Mouse (Mus musculus) cerebellum, adult 2 months (tissue): ENCODE measurements around the gene Phf11c. TPM values are rescaled to one million over a fixed set of nuclear protein-coding genes. Genes with fewer than 3 reads are reported as not detected.

ENCODE experiments used
- DNase-seq, 2 experiments: peaks; one replicate each; pipeline ENCODE4 v3.0.0; 2021
- H3K27ac ChIP-seq: fragments of 200-500 bp; 2 replicates; pipeline ENCODE4 v1.5.1; 2012; ENCODE audit warnings: low read length, control low read depth, inconsistent platforms; ENCODE audit not compliant: insufficient read depth
- H3K27me3 ChIP-seq: fragments of 200-500 bp; 2 replicates; pipeline ENCODE4 v1.6.1; 2012; ENCODE audit warnings: inconsistent platforms, mild to moderate bottlenecking, low read length, moderate library complexity; ENCODE audit not compliant: control insufficient read depth, insufficient read depth
- H3K4me1 ChIP-seq: fragments of 200-500 bp; 2 replicates; pipeline ENCODE4 v1.6.1; 2011; ENCODE audit warnings: low read length; ENCODE audit not compliant: control insufficient read depth, insufficient read depth
- H3K4me3 ChIP-seq: fragments of 200-500 bp; replicated peaks from 2 replicates; pipeline ENCODE3; 2011; ENCODE audit warnings: mild to moderate bottlenecking, low read depth, low read length, control low read depth; ENCODE audit not compliant: insufficient read depth
- CTCF ChIP-seq: fragments of 200-500 bp; IDR thresholded peaks from 2 replicates; pipeline ENCODE4 v1.5.1; 2011; ENCODE audit warnings: low read depth, mild to moderate bottlenecking, control low read depth, low read length, moderate library complexity, borderline replicate concordance; ENCODE audit not compliant: insufficient read depth
- POLR2A ChIP-seq: fragments of 200-500 bp; IDR thresholded peaks from 2 replicates; pipeline ENCODE4 v1.6.1; 2011; ENCODE audit warnings: low read length, control low read depth, borderline replicate concordance; ENCODE audit not compliant: insufficient read depth
- WGBS: fragments of 180-500 bp; shearing (Covaris S2); methylation state at CpG from one replicate; pipeline ENCODE4 v1.1.7; 2018; 5-methylcytosine and 5-hydroxymethylcytosine counted together
- polyA plus RNA-seq: library from polyadenylated mRNA; depleted of rRNA; stranded (reverse); fragments of >200 nt; gene quantifications from 2 replicates; pipeline ENCODE4 v1.2.3, GENCODE M21; 2012; rRNA removed

Phf11c gene
- 0.65 and 0.67 TPM in 2 replicates for polyA plus RNA-seq

DNA sequence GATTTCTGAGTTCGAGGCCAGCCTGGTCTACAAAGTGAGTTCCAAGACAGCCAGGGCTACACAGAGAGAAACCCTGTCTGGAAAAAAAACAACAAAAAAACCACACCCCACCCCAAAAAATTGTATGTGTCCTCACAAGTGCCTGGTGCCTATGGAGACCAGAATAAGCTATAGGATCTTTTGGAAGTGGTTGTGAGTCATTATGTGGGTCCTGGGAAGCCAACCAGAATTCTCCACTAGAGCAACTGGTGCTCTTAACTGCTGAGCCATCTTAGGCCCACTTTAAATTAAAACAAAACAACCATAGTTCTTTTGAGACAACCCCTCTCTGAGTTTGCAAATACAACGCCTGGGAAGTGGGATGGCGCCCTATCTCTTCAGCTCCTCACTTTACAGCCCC is at the start of gene Phf11c:
Phf11c (minus strand) TSS at position 101 of the 400 bp plus-strand sequence.
- WGBS: 91% methylated on average over 3 of the region's 3 CpGs
- no peak within 1 kb of the TSS for H3K4me3 ChIP-seq
- TF ChIP-seq POLR2A (no peak), CTCF (no peak)
- no peaks in the 10 kb centered on the region for H3K27me3 ChIP-seq
- no peak for DNase-seq
- H3K27ac ChIP-seq: no peak within 1 kb of the TSS
- no peaks in the 10 kb centered on the region for H3K4me1 ChIP-seq

DNA sequence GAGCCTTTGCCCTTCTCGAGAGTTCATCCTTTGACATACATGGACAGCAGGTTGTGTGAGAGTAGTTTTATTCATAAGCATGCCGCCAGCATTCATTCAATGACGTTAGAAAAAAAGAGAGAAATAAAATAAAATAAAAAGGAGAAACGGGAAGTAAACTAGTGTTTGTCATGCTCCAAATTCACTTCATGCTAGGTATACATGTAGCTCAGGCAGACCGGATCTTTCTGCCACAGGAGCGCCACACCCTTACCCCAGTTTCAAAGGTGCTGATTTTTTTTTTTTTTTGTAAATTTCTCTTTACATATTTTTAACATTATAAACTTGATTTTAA is 46.3 kb upstream of the Phf11c start:
- no peak for DNase-seq
- Histone ChIP-seq H3K4me3 (peak overlapping the region; percentile 91), H3K4me1 (peaks cover 3% of the 10 kb centered on the region; the same call in 1 of the 2 replicates), H3K27ac (peak overlapping the region; percentile 6; the same call in 1 of the 2 replicates), H3K27me3 (no peaks in the 10 kb centered on the region)
- no peak for TF ChIP-seq POLR2A
- no peak for TF ChIP-seq CTCF
- WGBS: 7% methylated on average over 6 of the region's 6 CpGs

DNA sequence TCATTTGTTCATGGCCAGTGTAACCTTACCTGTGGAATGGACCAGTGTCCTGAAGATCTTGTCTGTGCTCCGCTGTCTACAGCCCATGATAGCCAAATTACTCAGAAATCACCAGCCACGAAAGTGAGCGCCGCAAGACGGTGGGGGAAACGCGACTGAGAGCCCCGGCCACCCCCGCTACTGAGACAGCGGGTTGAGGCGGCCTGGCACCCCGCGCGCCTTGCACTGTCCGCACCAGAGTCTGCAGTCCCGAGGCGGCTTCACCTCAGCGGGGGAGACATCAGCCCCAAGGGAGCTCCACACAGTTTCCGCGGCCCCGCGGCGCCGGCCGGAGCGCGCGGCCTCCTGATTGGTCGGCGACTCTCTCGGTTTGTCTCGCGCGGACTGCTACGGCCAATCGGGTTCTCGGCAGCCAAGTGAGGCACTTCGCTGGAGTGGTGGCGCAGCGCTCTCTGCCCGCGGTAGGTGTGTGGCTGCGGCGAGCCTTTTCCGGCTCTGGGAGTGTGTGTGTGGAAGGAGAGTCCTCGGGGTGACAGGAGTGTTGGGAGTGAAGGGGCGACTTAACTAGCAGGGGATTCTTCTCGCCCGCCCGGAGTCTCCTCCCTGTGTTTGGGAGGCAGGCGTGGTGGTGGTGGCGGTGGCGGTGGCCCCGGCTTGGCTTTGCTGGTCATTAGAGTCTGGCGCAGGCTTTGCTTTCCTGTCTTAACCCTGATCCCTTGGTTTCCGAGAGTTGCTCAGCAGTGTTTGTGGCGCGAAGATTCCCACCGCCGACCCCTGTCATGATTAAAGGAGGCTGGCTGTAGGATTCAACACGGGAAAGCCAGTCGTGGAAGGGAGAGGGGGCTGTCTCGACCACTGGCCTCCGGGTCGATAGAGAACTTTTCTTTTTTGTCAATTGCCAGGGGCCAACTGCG is 45.6 kb upstream of the Phf11c start, which contains the start of the genes Setdb2 and Cab39l:
Setdb2 (minus strand) TSS at position 327 of the 914 bp plus-strand sequence.
Cab39l (plus strand) TSS at position 415 of the 914 bp plus-strand sequence.
- peak within 1 kb of the TSS; percentile 6 for H3K27ac ChIP-seq
- under 1% methylated on average over 66 of the region's 66 CpGs for WGBS
- no peaks in the 10 kb centered on the region for H3K27me3 ChIP-seq
- DNase-seq: peak; percentile 93 to 94
- TF ChIP-seq CTCF (no peak), POLR2A (peak; percentile 81; the same call in 1 of the 2 replicates)
- peaks cover 3% of the 10 kb centered on the region; the same call in 1 of the 2 replicates for H3K4me1 ChIP-seq
- H3K4me3 ChIP-seq: peak within 1 kb of the TSS; percentile 91

DNA sequence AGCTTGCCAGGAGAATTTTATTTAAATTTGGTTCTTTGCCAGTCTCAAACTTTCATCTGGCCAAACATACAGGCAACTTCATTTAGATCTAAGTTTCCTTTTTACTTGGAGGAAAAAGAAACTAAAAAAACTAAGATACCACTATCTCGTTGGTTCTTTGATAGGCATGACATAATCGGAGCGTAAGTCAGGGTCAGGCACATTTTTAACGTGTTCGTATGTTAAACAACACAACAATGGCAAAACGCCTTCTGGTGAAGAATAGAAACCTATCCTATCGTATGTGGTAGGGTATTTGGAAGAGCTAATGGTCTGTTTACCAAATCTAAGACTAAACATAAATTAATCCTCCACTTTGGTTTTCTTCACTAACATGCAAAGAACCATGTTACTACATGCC is 44.9 kb upstream of the Phf11c start:
- no peak for TF ChIP-seq CTCF
- no peak for TF ChIP-seq POLR2A
- Histone ChIP-seq H3K4me3 (peak overlapping the region; percentile 91), H3K4me1 (peaks cover 3% of the 10 kb centered on the region; the same call in 1 of the 2 replicates), H3K27me3 (no peaks in the 10 kb centered on the region), H3K27ac (no peak overlapping the region)
- no peak for DNase-seq
- 2% methylated on average over 7 of the region's 7 CpGs for WGBS

DNA sequence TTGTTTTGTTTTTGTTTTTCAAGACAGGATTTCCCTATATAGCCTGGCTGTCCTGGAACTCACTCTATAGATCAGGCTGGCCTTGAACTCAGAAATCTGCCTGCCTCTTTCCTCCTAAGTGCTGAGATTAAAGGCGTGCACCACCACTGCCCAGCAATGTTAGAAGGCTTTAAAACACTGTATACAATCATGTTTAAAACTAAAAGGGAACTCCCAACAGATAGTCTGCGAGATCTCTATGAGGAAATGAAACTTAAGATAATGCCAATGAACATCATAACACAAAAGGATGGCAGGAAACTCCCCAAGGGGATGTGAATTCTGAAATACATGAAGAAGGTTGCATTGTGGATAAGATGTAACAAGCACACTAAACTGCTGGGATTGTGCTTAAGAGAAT is 43.3 kb upstream of the Phf11c start:
- H3K4me1 ChIP-seq: peaks cover 3% of the 10 kb centered on the region; the same call in 1 of the 2 replicates
- H3K27me3 ChIP-seq: no peaks in the 10 kb centered on the region
- WGBS: 83% methylated on average over 2 of the region's 2 CpGs
- DNase-seq: no peak
- no peak overlapping the region for H3K27ac ChIP-seq
- no peak for TF ChIP-seq POLR2A
- TF ChIP-seq CTCF: no peak
- no peak overlapping the region for H3K4me3 ChIP-seq

DNA sequence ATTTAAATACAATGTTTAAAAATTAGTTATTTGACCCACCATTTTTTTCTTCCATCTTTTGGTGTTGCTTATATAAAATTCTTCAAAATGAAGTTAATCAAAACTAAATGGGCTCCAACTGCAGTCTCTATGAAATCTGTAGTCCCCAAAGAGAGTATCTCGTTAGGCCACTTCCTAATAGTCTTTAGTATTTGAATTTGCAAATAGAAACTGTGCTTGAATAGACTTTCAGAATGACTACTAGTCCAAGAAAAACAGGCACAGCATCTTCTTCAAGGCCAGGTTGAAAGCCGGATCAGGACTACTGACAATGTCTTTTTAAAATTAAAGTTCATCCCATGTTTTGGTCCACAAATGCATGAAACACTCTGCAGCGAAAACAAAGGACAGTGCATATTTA is 42.2 kb upstream of the Phf11c start:
- no peak for TF ChIP-seq CTCF
- TF ChIP-seq POLR2A: no peak
- no peak for DNase-seq
- no peak overlapping the region for H3K4me3 ChIP-seq
- peaks cover 3% of the 10 kb centered on the region; the same call in 1 of the 2 replicates for H3K4me1 ChIP-seq
- H3K27me3 ChIP-seq: no peaks in the 10 kb centered on the region
- H3K27ac ChIP-seq: no peak overlapping the region
- 93% methylated on average over 3 of the region's 3 CpGs for WGBS

DNA sequence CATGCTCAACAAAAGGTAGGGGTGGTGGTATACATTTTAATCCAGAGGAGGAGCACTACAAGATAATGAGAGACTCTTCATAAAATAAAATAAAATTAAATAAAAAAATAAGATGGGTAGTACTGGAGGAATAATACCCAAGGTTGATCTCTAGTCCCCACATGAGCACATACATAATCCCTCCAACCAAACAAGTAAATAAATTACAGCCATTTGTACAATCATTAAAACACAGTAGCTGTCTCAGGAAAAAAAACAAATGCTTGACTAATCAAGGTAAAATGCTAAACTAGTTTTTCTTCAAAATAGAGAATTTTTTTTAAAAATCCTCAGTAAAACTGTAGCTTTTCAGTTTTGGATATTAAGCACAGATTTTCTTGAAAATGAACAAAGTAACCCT is 40.0 kb upstream of the Phf11c start:
- Histone ChIP-seq H3K27ac (no peak overlapping the region), H3K4me1 (peaks cover 3% of the 10 kb centered on the region; the same call in 1 of the 2 replicates), H3K27me3 (no peaks in the 10 kb centered on the region), H3K4me3 (no peak overlapping the region)
- DNase-seq: no peak
- TF ChIP-seq CTCF (no peak), POLR2A (no peak)

DNA sequence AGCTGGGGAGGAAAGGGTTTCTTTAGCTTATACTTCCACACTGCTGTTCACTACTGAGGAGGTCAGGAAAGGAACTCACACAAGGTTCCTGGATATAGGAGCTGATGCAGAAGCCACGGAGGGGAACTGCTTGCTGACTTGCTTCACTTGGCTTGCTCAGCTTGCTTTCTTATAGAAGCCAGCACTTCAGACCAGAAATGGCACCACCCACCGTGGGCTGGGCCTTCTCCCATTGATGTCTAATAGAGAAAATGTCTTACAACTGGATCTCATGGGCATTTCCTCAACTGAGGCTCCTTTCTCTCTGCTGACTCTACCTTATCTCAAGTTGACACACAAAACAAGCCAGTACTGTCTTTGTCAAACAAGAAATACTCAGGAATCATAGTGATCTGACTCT is 38.7 kb upstream of the Phf11c start:
- TF ChIP-seq CTCF (no peak), POLR2A (no peak)
- 60% methylated on average over 2 of the region's 2 CpGs for WGBS
- Histone ChIP-seq H3K4me3 (no peak overlapping the region), H3K4me1 (no peaks in the 10 kb centered on the region), H3K27me3 (no peaks in the 10 kb centered on the region), H3K27ac (no peak overlapping the region)
- DNase-seq: no peak
